Mouse (Mus musculus) ES-E14 (cell line): Measurements from ENCODE around the gene Supt4a. TPM values are rescaled to one million over a fixed set of nuclear protein-coding genes. Genes with fewer than 3 reads are reported as not detected.

Experiments used
- DNase-seq: peaks from one replicate; pipeline ENCODE4 v3.0.0-alpha.2; 2013; ENCODE audit warnings: low read depth, low spot score
- H3K27ac ChIP-seq: 2 replicates; pipeline ENCODE4 v1.5.1; 2012; ENCODE audit warnings: low read depth, mild to moderate bottlenecking, low read length, moderate library complexity, mixed read lengths; ENCODE audit not compliant: poor library complexity, insufficient read depth, severe bottlenecking
- H3K36me3 ChIP-seq: 2 replicates; pipeline ENCODE4 v1.6.1; 2012; ENCODE audit warnings: mild to moderate bottlenecking, low read length, moderate library complexity, mixed read lengths; ENCODE audit not compliant: control insufficient read depth, poor library complexity, insufficient read depth, severe bottlenecking
- H3K4me1 ChIP-seq, 2 experiments: fragments of 150-350 bp in 1 of 2; sonication (generic) in 1 of 2; 2 replicates each; pipeline ENCODE4 v1.6.1; 2012; ENCODE audit warnings: low read length in 2 of 2, mild to moderate bottlenecking in 1 of 2, mixed read lengths in 1 of 2; ENCODE audit not compliant: control insufficient read depth in 2 of 2, insufficient read depth in 2 of 2, poor library complexity in 1 of 2
- H3K4me3 ChIP-seq, 2 experiments: fragments of 150-350 bp in 1 of 2; sonication (generic) in 1 of 2; 2 replicates each; pipeline ENCODE4 v1.5.1; 2012; ENCODE audit warnings: low read length in 2 of 2, low read depth in 1 of 2, mild to moderate bottlenecking in 1 of 2, mixed read lengths in 1 of 2; ENCODE audit not compliant: insufficient read depth in 1 of 2, poor library complexity in 1 of 2, severe bottlenecking in 1 of 2
- H3K9ac ChIP-seq: 2 replicates; pipeline ENCODE4 v1.6.1; 2012; ENCODE audit warnings: low read depth, mild to moderate bottlenecking, low read length, mixed read lengths; ENCODE audit not compliant: poor library complexity, insufficient read depth, severe bottlenecking
- H3K9me3 ChIP-seq: fragments of 150-350 bp; sonication (generic); 2 replicates; pipeline ENCODE4 v1.6.1; 2012; ENCODE audit warnings: low read depth, mild to moderate bottlenecking, low read length; ENCODE audit not compliant: control insufficient read depth, insufficient read depth
- CHD2 ChIP-seq: IDR thresholded peaks from 2 replicates; pipeline ENCODE4 v1.6.1; 2014; ENCODE audit warnings: mild to moderate bottlenecking, low read depth, low read length, inconsistent platforms
- HCFC1 ChIP-seq: IDR thresholded peaks from 2 replicates; pipeline ENCODE4 v1.6.1; 2012; ENCODE audit warnings: low read length, inconsistent platforms, borderline replicate concordance; ENCODE audit not compliant: insufficient read depth
- MAFK ChIP-seq: IDR thresholded peaks from 2 replicates; pipeline ENCODE4 v1.6.1; 2014; ENCODE audit warnings: mild to moderate bottlenecking, low read depth, low read length, inconsistent platforms; ENCODE audit not compliant: insufficient read depth
- ZC3H11A ChIP-seq: IDR thresholded peaks from 2 replicates; pipeline ENCODE4 v1.6.1; 2012; ENCODE audit warnings: low read depth, mild to moderate bottlenecking, inconsistent platforms, low read length, borderline replicate concordance
- ZNF384 ChIP-seq: IDR thresholded peaks from 2 replicates; pipeline ENCODE4 v1.6.1; 2012; ENCODE audit warnings: low read depth, low read length, inconsistent platforms
- in situ Hi-C, 2 experiments: fragments of 600-800 bp; cut with MboI; formaldehyde crosslinking; loops; one replicate each; pipeline ENCODE4 v1.15.1; 2025; ENCODE audit warnings: low sequenced_read_pairs in 2 of 2, inconsistent platforms in 1 of 2; ENCODE audit not compliant: unreplicated experiment in 2 of 2
- total RNA-seq: library from RNA; depleted of rRNA; stranded (reverse); fragments of 300-350 nt; gene quantifications from 2 replicates; pipeline ENCODE4 v1.2.3, GENCODE M21; 2012

Gene Supt4a
- total RNA-seq, 1 experiment = 220 TPM

GRCm38 (mm10) chr11:87728850-87729592 lies 8.3 kb upstream of the Supt4a start:
- H3K9ac ChIP-seq = no peak overlapping the region
- H3K4me3 ChIP-seq = no peak overlapping the region
- H3K36me3 ChIP-seq = no peaks in the 10 kb centered on the region
- TF ChIP-seq ZC3H11A (no peak), CHD2 (no peak), HCFC1 (no peak), MAFK (no peak)
- H3K9me3 ChIP-seq = no peaks in the 10 kb centered on the region
- in situ Hi-C loops = no loop called here
- DNase-seq = no peak
- H3K4me1 ChIP-seq = peaks cover 0 to 8% of the 10 kb centered on the region in 2 experiments; a peak in 1 of 4 replicates
- no peak overlapping the region for H3K27ac ChIP-seq

- no peak overlapping the region for H3K27ac ChIP-seq
- TF ChIP-seq ZNF384 = no peak
- no peak for TF ChIP-seq HCFC1
- no peak for TF ChIP-seq MAFK
- no peak for TF ChIP-seq CHD2
- TF ChIP-seq ZC3H11A = no peak
- no peak overlapping the region for H3K9ac ChIP-seq
- no peaks in the 10 kb centered on the region for H3K36me3 ChIP-seq
- in situ Hi-C loops = no loop called here
- no peaks in the 10 kb centered on the region for H3K9me3 ChIP-seq
- no peak overlapping the region for H3K4me3 ChIP-seq
- peaks cover 0 to 8% of the 10 kb centered on the region in 2 experiments; a peak in 1 of 4 replicates for H3K4me1 ChIP-seq
- no peak for DNase-seq
These were observed 7.7 kb upstream of the Supt4a start for GRCm38 (mm10) chr11:87729593-87730185.

DNA sequence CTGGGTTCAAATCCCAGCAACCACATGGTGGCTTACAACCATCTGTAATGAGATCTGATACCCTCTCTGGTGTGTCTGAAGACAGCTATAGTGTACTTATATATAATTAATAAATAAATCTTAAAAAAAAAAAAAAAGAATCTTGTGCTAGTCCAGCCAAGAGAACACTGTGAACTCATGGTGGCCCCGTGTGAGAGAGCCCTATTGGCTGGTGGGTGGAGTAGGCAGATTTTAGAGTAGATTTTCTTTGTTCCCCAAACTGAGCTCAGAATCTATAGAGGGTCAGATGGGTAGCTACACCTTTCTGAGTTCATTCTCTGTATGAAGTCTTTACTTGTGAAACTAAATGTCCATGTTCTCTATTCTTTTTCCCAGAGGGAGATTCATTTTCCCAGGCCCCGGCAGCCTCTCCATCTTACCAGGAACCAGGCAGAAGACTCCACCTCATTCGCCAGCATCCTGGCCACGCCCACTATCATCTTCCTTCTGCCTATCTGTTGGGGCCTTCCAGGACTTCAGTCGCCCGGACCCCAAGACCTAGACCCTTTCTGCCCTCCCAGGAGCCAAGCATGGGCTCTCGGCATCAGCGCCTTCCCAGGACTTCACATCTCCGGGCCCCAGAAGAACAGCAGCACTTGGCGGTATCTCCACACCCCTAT lies 6.6 kb upstream of the Supt4a start:
- H3K9me3 ChIP-seq = no peaks in the 10 kb centered on the region
- H3K4me1 ChIP-seq = peaks cover 0 to 8% of the 10 kb centered on the region in 2 experiments; a peak in 1 of 4 replicates
- in situ Hi-C loops = no loop called here
- TF ChIP-seq HCFC1 = no peak
- no peak for TF ChIP-seq ZNF384
- TF ChIP-seq ZC3H11A = no peak
- TF ChIP-seq MAFK = no peak
- TF ChIP-seq CHD2 = no peak
- DNase-seq = no peak
- H3K27ac ChIP-seq = no peak overlapping the region
- no peaks in the 10 kb centered on the region for H3K36me3 ChIP-seq
- peak overlapping the region; percentile 60; the same call in 1 of the 2 replicates for H3K9ac ChIP-seq
- peak overlapping the region; percentile 27 to 43 for H3K4me3 ChIP-seq

- Histone ChIP-seq H3K4me1 (peaks cover 3 to 5% of the 10 kb centered on the region in 2 experiments; a peak in 2 of 4 replicates), H3K9me3 (no peaks in the 10 kb centered on the region), H3K36me3 (no peaks in the 10 kb centered on the region), H3K27ac (no peak overlapping the region), H3K9ac (no peak overlapping the region; the same call in 1 of the 2 replicates), H3K4me3 (no peak overlapping the region)
- no peak for TF ChIP-seq ZC3H11A
- no peak for TF ChIP-seq ZNF384
- TF ChIP-seq HCFC1 = no peak
- no peak for TF ChIP-seq CHD2
- no peak for TF ChIP-seq MAFK
- in situ Hi-C loops = no loop called here
- no peak for DNase-seq
These were observed 3.0 kb upstream of the Supt4a start for GRCm38 (mm10) chr11:87734346-87734745.
